Mouse (Mus musculus): ENCODE results near the gene Gmpr2. TPM values are rescaled to one million over a fixed set of nuclear protein-coding genes. Genes with fewer than 3 reads are reported as not detected.

The Gmpr2 gene
- polyA plus RNA-seq, 1 experiment from 2014 or later: 58.0 TPM

DNA sequence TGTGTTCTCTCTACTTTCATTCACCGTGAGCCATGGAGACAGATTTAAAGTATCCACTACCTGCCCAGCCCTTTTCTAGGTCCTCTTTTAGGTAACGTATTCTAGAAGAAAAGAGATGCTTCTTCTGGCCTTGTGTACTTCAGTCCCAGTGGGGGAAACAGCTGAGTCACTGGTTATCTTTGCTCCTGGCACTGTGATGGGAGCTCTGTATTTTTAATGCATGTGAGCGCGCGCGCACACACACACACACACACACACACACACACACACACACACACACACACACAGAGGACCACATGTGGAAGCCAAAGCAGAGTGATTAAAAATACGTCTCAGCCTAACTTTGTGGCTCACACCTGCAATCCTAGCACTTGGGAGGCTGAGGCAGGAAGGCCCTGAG, 51.7 kb downstream of the Gmpr2 start:
- ATAC-seq (replicated peaks; ENCODE audit: low FRiP score) (no peak), DNase-seq (ENCODE audit: low spot score) (no peak)
- no peaks in the 10 kb centered on the region for H3K9me3 ChIP-seq (ENCODE audit: control insufficient read depth, low read length)
- no peak overlapping the region for H3K4me3 ChIP-seq (ENCODE audit: low read depth, low read length)
- H3K4me2 ChIP-seq: no peak overlapping the region
- peaks cover 8% of the 10 kb centered on the region for H3K4me1 ChIP-seq (replicated peaks; ENCODE audit: control insufficient read depth, insufficient read depth, low read length)
- H3K36me3 ChIP-seq (ENCODE audit: control insufficient read depth, insufficient read depth, low read length): peaks cover 5% of the 10 kb centered on the region; the same call in 1 of the 2 replicates
- H3K27ac ChIP-seq (ENCODE audit: low read depth, low read length): no peak overlapping the region
- 86% methylated on average over 7 of the region's 7 CpGs for WGBS
- no peaks in the 10 kb centered on the region for H3K27me3 ChIP-seq (replicated peaks; ENCODE audit: control insufficient read depth, insufficient read depth, low read length)
- H3K9ac ChIP-seq (ENCODE audit: low read depth, low read length): no peak overlapping the region

- Histone ChIP-seq H3K4me2 (no peak overlapping the region), H3K9ac (ENCODE audit: low read depth, low read length) (no peak overlapping the region), H3K4me3 (ENCODE audit: low read depth, low read length) (no peak overlapping the region), H3K9me3 (ENCODE audit: control insufficient read depth, low read length) (no peaks in the 10 kb centered on the region), H3K36me3 (ENCODE audit: control insufficient read depth, insufficient read depth, low read length) (0 out of 2 replicates have a peak, but pooled peaks cover 1% of the 10 kb centered on the region), H3K27me3 (replicated peaks; ENCODE audit: control insufficient read depth, insufficient read depth, low read length) (no peaks in the 10 kb centered on the region), H3K4me1 (replicated peaks; ENCODE audit: control insufficient read depth, insufficient read depth, low read length) (peaks cover 8% of the 10 kb centered on the region), H3K27ac (ENCODE audit: low read depth, low read length) (no peak overlapping the region)
- DNase-seq (ENCODE audit: low spot score): no peak
- 51% methylated on average over 8 of the region's 8 CpGs for WGBS
- no peak for ATAC-seq (replicated peaks; ENCODE audit: low FRiP score)
Measured at GRCm38 (mm10) chr14:55724411-55724871, 52.7 kb downstream of the Gmpr2 start.

- Histone ChIP-seq H3K27me3 (replicated peaks; ENCODE audit: control insufficient read depth, insufficient read depth, low read length) (no peaks in the 10 kb centered on the region), H3K4me1 (replicated peaks; ENCODE audit: control insufficient read depth, insufficient read depth, low read length) (peaks cover 7% of the 10 kb centered on the region; the same call in 1 of the 2 replicates), H3K4me3 (ENCODE audit: low read depth, low read length) (no peak overlapping the region), H3K4me2 (no peak overlapping the region), H3K36me3 (ENCODE audit: control insufficient read depth, insufficient read depth, low read length) (no peaks in the 10 kb centered on the region), H3K9me3 (ENCODE audit: control insufficient read depth, low read length) (no peaks in the 10 kb centered on the region), H3K27ac (ENCODE audit: low read depth, low read length) (no peak overlapping the region), H3K9ac (ENCODE audit: low read depth, low read length) (no peak overlapping the region)
- DNase-seq (ENCODE audit: low spot score): no peak
- no peak for ATAC-seq (replicated peaks; ENCODE audit: low FRiP score)
Measured at GRCm38 (mm10) chr14:55726261-55726660, 54.5 kb downstream of the Gmpr2 start.

DNA sequence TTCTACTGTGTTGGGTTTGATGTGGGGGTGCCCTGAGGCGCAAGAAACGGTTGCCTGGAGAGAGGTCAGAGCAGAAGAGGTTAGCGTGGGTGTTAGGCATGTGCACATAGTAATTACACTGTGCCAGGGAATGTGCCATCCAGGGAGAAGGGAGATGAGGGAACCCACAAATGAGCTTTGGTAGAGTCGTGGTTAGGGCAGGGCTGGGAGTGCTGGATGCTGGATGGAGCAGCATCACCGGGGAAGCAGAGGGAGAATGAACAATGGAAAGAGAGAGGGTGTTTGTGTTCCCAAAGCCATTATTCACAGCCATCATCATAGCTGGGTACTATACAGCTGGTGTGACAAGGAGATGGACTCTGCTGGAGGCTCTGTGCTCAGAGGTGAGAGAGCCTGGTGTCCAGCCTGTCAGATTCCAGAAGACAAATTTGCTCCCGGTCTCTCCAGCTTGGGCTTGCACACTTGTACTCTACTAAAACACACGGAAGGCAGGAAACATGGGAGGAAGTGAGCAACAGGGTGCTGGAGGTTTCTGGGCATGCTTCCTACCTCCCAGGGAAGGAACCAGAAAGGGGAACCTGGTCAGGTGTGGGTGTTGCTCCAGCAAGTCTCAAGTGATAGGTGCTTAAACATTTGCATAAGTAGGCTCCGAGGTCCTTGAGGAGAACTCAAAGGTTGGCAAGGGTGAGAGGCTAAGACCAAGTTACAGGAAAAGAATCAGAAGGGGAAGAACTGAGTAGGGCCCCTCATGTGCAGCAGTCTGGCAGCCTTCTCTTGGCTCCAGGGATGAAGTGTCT, 56.3 kb downstream of the Gmpr2 start:
- Histone ChIP-seq H3K4me1 (replicated peaks; ENCODE audit: control insufficient read depth, insufficient read depth, low read length) (peaks cover 4% of the 10 kb centered on the region; the same call in 1 of the 2 replicates), H3K27ac (ENCODE audit: low read depth, low read length) (no peak overlapping the region), H3K9me3 (ENCODE audit: control insufficient read depth, low read length) (no peaks in the 10 kb centered on the region), H3K27me3 (replicated peaks; ENCODE audit: control insufficient read depth, insufficient read depth, low read length) (no peaks in the 10 kb centered on the region), H3K36me3 (ENCODE audit: control insufficient read depth, insufficient read depth, low read length) (no peaks in the 10 kb centered on the region), H3K9ac (ENCODE audit: low read depth, low read length) (no peak overlapping the region), H3K4me3 (ENCODE audit: low read depth, low read length) (no peak overlapping the region), H3K4me2 (no peak overlapping the region)
- ATAC-seq (replicated peaks; ENCODE audit: low FRiP score) (no peak), DNase-seq (ENCODE audit: low spot score) (no peak)
- WGBS: 61% methylated on average over 8 of the region's 8 CpGs

Other genes starting within 250 kb of the Gmpr2 start
- 58.7 and 59.4 TPM in 2 replicates for gene Dhrs4, start 193.2 kb upstream of the Gmpr2 start, polyA plus RNA-seq (2014; fragmentation: Nextera tagmentation; extraction: Ambion mirVana)
- gene Carmil3, start 181.3 kb upstream of the Gmpr2 start, polyA plus RNA-seq (2014; fragmentation: Nextera tagmentation; extraction: Ambion mirVana): 2.7 and 3.0 TPM in 2 replicates
- 0.16 and 0.49 TPM in 2 replicates for gene Cpne6, start 161.5 kb upstream of the Gmpr2 start, polyA plus RNA-seq (2014; fragmentation: Nextera tagmentation; extraction: Ambion mirVana)
- not detected in 2 replicates for gene Nrl, start 147.0 kb upstream of the Gmpr2 start, polyA plus RNA-seq (2014; fragmentation: Nextera tagmentation; extraction: Ambion mirVana)
- gene Pck2, start 131.7 kb upstream of the Gmpr2 start, polyA plus RNA-seq (2014; fragmentation: Nextera tagmentation; extraction: Ambion mirVana): 49.8 and 50.9 TPM in 2 replicates
- 72.1 and 73.6 TPM in 2 replicates for gene Dcaf11, start 111.9 kb upstream of the Gmpr2 start, polyA plus RNA-seq (2014; fragmentation: Nextera tagmentation; extraction: Ambion mirVana)
- gene A730061H03Rik, start 111.5 kb upstream of the Gmpr2 start, polyA plus RNA-seq (2014; fragmentation: Nextera tagmentation; extraction: Ambion mirVana): 2.3 and 3.3 TPM in 2 replicates
- 2.2 and 2.6 TPM in 2 replicates for gene Fitm1, start 96.3 kb upstream of the Gmpr2 start, polyA plus RNA-seq (2014; fragmentation: Nextera tagmentation; extraction: Ambion mirVana)
- gene Psme1, start 93.8 kb upstream of the Gmpr2 start, polyA plus RNA-seq (2014; fragmentation: Nextera tagmentation; extraction: Ambion mirVana): 172 and 177 TPM in 2 replicates
- 44.5 and 46.2 TPM in 2 replicates for gene Emc9, start 86.6 kb upstream of the Gmpr2 start, polyA plus RNA-seq (2014; fragmentation: Nextera tagmentation; extraction: Ambion mirVana)
- gene Psme2, start 80.8 kb upstream of the Gmpr2 start, polyA plus RNA-seq (2014; fragmentation: Nextera tagmentation; extraction: Ambion mirVana): 256 and 277 TPM in 2 replicates
- gene Rnf31, start 80.2 kb upstream of the Gmpr2 start, polyA plus RNA-seq (2014; fragmentation: Nextera tagmentation; extraction: Ambion mirVana): 21.2 and 23.1 TPM in 2 replicates
- 11.6 and 13.0 TPM in 2 replicates for gene Irf9, start 68.4 kb upstream of the Gmpr2 start, polyA plus RNA-seq (2014; fragmentation: Nextera tagmentation; extraction: Ambion mirVana)
- 2.8 and 5.2 TPM in 2 replicates for gene Rec8, start 53.9 kb upstream of the Gmpr2 start, polyA plus RNA-seq (2014; fragmentation: Nextera tagmentation; extraction: Ambion mirVana)
- 90.1 and 92.1 TPM in 2 replicates for gene Ipo4, start 36.0 kb upstream of the Gmpr2 start, polyA plus RNA-seq (2014; fragmentation: Nextera tagmentation; extraction: Ambion mirVana)
- gene Gm49378, start 34.0 kb upstream of the Gmpr2 start, polyA plus RNA-seq (2014; fragmentation: Nextera tagmentation; extraction: Ambion mirVana): 2.7 and 2.8 TPM in 2 replicates
- gene Tm9sf1, start 28.1 kb upstream of the Gmpr2 start, polyA plus RNA-seq (2014; fragmentation: Nextera tagmentation; extraction: Ambion mirVana): 79.8 and 83.8 TPM in 2 replicates
- gene Tssk4, start 21.8 kb upstream of the Gmpr2 start, polyA plus RNA-seq (2014; fragmentation: Nextera tagmentation; extraction: Ambion mirVana): 0.47 and 0.49 TPM in 2 replicates
- gene Mdp1, start 11.4 kb upstream of the Gmpr2 start, polyA plus RNA-seq (2014; fragmentation: Nextera tagmentation; extraction: Ambion mirVana): 40.2 and 43.8 TPM in 2 replicates
- 489 and 507 TPM in 2 replicates for gene Nedd8, start 183 bp downstream of the Gmpr2 start, polyA plus RNA-seq (2014; fragmentation: Nextera tagmentation; extraction: Ambion mirVana)
- 42.3 and 44.9 TPM in 2 replicates for gene Tinf2, start 9.9 kb downstream of the Gmpr2 start, polyA plus RNA-seq (2014; fragmentation: Nextera tagmentation; extraction: Ambion mirVana)
- 3.0 and 3.3 TPM in 2 replicates for gene Tgm1, start 42.0 kb downstream of the Gmpr2 start, polyA plus RNA-seq (2014; fragmentation: Nextera tagmentation; extraction: Ambion mirVana)
- gene Rabggta, start 50.3 kb downstream of the Gmpr2 start, polyA plus RNA-seq (2014; fragmentation: Nextera tagmentation; extraction: Ambion mirVana): 22.8 and 24.0 TPM in 2 replicates
- gene Dhrs1, start 73.7 kb downstream of the Gmpr2 start, polyA plus RNA-seq (2014; fragmentation: Nextera tagmentation; extraction: Ambion mirVana): 48.8 and 53.9 TPM in 2 replicates
- gene Nop9, start 73.8 kb downstream of the Gmpr2 start, polyA plus RNA-seq (2014; fragmentation: Nextera tagmentation; extraction: Ambion mirVana): 70.6 and 76.1 TPM in 2 replicates
- gene Cideb, start 86.5 kb downstream of the Gmpr2 start, polyA plus RNA-seq (2014; fragmentation: Nextera tagmentation; extraction: Ambion mirVana): 8.9 and 9.1 TPM in 2 replicates
- gene Ltb4r2, start 89.5 kb downstream of the Gmpr2 start, polyA plus RNA-seq (2014; fragmentation: Nextera tagmentation; extraction: Ambion mirVana): 1.5 and 1.8 TPM in 2 replicates
- 1.6 and 1.9 TPM in 2 replicates for gene Ltb4r1, start 94.0 kb downstream of the Gmpr2 start, polyA plus RNA-seq (2014; fragmentation: Nextera tagmentation; extraction: Ambion mirVana)
- gene Adcy4, start 112.2 kb downstream of the Gmpr2 start, polyA plus RNA-seq (2014; fragmentation: Nextera tagmentation; extraction: Ambion mirVana): 3.9 and 4.8 TPM in 2 replicates
- 51.6 and 52.1 TPM in 2 replicates for gene Ripk3, start 116.9 kb downstream of the Gmpr2 start, polyA plus RNA-seq (2014; fragmentation: Nextera tagmentation; extraction: Ambion mirVana)
- 15.1 and 15.3 TPM in 2 replicates for gene Nfatc4, start 151.2 kb downstream of the Gmpr2 start, polyA plus RNA-seq (2014; fragmentation: Nextera tagmentation; extraction: Ambion mirVana)
- gene Nynrin, start 182.1 kb downstream of the Gmpr2 start, polyA plus RNA-seq (2014; fragmentation: Nextera tagmentation; extraction: Ambion mirVana): 12.0 and 12.2 TPM in 2 replicates
- 0.47 and 0.60 TPM in 2 replicates for gene Cbln3, start 212.5 kb downstream of the Gmpr2 start, polyA plus RNA-seq (2014; fragmentation: Nextera tagmentation; extraction: Ambion mirVana)
- gene Khnyn, start 213.0 kb downstream of the Gmpr2 start, polyA plus RNA-seq (2014; fragmentation: Nextera tagmentation; extraction: Ambion mirVana): 12.6 and 14.6 TPM in 2 replicates
- gene Sdr39u1, start 228.4 kb downstream of the Gmpr2 start, polyA plus RNA-seq (2014; fragmentation: Nextera tagmentation; extraction: Ambion mirVana): 24.3 and 30.5 TPM in 2 replicates